Mouse (Mus musculus) liver, postnatal 0 days (tissue): ENCODE data around the gene Vstm2b. TPM values are rescaled to one million over a fixed set of nuclear protein-coding genes. Genes with fewer than 3 reads are reported as not detected.

ENCODE experiments used
- ATAC-seq: fragments of 200-750 bp; cut with Nextera tagmentation; 2 replicates; pipeline ENCODE4 v1.8.0; 2017; ENCODE audit warnings: mild to moderate bottlenecking, moderate library complexity
- DNase-seq: peaks from one replicate; pipeline ENCODE4 v3.0.0-alpha.2; 2016
- H3K27ac ChIP-seq: fragments of 300-500 bp; sonication (generic); 2 replicates; pipeline ENCODE4 v1.5.1; 2014; ENCODE audit warnings: antibody characterized with exemption, moderate library complexity, mild to moderate bottlenecking, low read depth
- H3K27me3 ChIP-seq: fragments of 300-500 bp; sonication (generic); 2 replicates; pipeline ENCODE4 v1.6.1; 2014; ENCODE audit warnings: low read length, control low read depth, mixed read lengths; ENCODE audit not compliant: insufficient read depth
- H3K36me3 ChIP-seq: fragments of 300-500 bp; sonication (generic); replicated peaks from 2 replicates; pipeline ENCODE4 v1.6.1; 2014; ENCODE audit warnings: mild to moderate bottlenecking, control low read depth, low read length, moderate library complexity, mixed read lengths; ENCODE audit not compliant: insufficient read depth
- H3K4me1 ChIP-seq: fragments of 300-500 bp; sonication (generic); 2 replicates; pipeline ENCODE4 v1.6.1; 2014; ENCODE audit warnings: antibody characterized with exemption, mild to moderate bottlenecking, control low read depth; ENCODE audit not compliant: insufficient read depth
- H3K4me2 ChIP-seq: fragments of 300-500 bp; sonication (generic); 2 replicates; pipeline ENCODE4 v1.6.1; 2014; ENCODE audit warnings: low read depth, mild to moderate bottlenecking, low read length, moderate library complexity, mixed read lengths
- H3K4me3 ChIP-seq: fragments of 300-500 bp; sonication (generic); 2 replicates; pipeline ENCODE4 v1.5.1; 2014; ENCODE audit warnings: low read depth, low read length
- H3K9ac ChIP-seq: fragments of 300-500 bp; sonication (generic); replicated peaks from 2 replicates; pipeline ENCODE4 v1.6.1; 2014; ENCODE audit warnings: mild to moderate bottlenecking, moderate library complexity
- H3K9me3 ChIP-seq: fragments of 300-500 bp; sonication (generic); 2 replicates; pipeline ENCODE4 v1.6.1; 2016; ENCODE audit warnings: mild to moderate bottlenecking, control low read depth, low read length, mixed read lengths
- CTCF ChIP-seq: sonication (generic); IDR thresholded peaks from 2 replicates; pipeline ENCODE4 v1.5.1; 2016; ENCODE audit warnings: antibody characterized with exemption, low read depth
- EP300 ChIP-seq: IDR thresholded peaks from 2 replicates; pipeline ENCODE4 v1.6.1; 2016; ENCODE audit warnings: antibody characterized with exemption, low read depth, mild to moderate bottlenecking
- WGBS: fragments of 180-500 bp; shearing (Covaris S2); extraction: QIAGEN DNeasy Blood & Tissue Kit; methylation state at CpG from one replicate; pipeline ENCODE4 v1.1.7; 2014; ENCODE audit not compliant: insufficient replicate concordance; 5-methylcytosine and 5-hydroxymethylcytosine counted together
- polyA plus RNA-seq: library from polyadenylated mRNA; unstranded; fragments of >200 nt; fragmentation: Nextera tagmentation; extraction: Ambion mirVana; gene quantifications from 2 replicates; pipeline ENCODE4 v1.2.1, GENCODE M21; 2015

Vstm2b gene
- polyA plus RNA-seq, 1 experiment from 2014 or later, result 0.14 TPM

DNA sequence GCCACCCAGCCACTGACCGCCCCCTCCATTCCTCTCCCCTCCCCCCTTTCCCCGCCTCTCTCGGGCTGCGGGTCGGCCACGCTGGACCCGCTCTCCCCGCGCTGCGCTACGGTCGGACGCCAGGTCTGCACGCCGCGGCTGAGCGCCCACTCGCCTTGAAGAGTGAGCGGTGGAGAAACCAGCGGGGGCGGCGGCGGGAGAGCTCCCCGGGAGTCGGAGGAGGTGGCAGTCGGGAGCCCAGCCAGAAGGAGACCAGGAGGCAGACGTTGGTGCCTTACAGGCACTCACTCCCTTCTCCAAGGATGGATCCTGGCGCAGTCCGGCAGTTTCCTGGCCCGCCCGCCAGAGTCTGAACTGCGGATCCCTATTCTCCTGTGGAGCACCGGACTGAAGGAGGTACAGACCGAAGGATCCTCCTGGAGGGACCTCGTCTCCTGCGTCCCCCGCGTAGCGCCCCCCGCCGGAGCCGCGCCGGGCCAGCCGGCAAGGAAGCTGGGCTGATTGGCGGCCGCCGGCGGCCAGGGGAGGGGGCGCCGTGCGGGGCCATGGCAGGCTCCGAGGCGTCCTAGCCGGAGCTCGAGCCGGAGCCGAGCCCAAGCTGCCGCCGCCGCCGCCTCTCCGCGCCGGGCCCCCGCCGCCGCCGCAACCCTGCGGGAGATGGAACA, 715 bp downstream of the Vstm2b start:
- Histone ChIP-seq H3K9me3 (no peaks in the 10 kb centered on the region), H3K4me2 (peak overlapping the region; percentile 38), H3K4me1 (no peaks in the 10 kb centered on the region), H3K9ac (no peak overlapping the region), H3K27ac (no peak overlapping the region), H3K4me3 (no peak overlapping the region; the same call in 1 of the 2 replicates), H3K27me3 (peaks cover 57% of the 10 kb centered on the region), H3K36me3 (no peaks in the 10 kb centered on the region)
- no peak for TF ChIP-seq EP300
- no peak for TF ChIP-seq CTCF
- 2% methylated on average over 37 of the region's 70 CpGs for WGBS
- no peak for ATAC-seq
- no peak for DNase-seq

DNA sequence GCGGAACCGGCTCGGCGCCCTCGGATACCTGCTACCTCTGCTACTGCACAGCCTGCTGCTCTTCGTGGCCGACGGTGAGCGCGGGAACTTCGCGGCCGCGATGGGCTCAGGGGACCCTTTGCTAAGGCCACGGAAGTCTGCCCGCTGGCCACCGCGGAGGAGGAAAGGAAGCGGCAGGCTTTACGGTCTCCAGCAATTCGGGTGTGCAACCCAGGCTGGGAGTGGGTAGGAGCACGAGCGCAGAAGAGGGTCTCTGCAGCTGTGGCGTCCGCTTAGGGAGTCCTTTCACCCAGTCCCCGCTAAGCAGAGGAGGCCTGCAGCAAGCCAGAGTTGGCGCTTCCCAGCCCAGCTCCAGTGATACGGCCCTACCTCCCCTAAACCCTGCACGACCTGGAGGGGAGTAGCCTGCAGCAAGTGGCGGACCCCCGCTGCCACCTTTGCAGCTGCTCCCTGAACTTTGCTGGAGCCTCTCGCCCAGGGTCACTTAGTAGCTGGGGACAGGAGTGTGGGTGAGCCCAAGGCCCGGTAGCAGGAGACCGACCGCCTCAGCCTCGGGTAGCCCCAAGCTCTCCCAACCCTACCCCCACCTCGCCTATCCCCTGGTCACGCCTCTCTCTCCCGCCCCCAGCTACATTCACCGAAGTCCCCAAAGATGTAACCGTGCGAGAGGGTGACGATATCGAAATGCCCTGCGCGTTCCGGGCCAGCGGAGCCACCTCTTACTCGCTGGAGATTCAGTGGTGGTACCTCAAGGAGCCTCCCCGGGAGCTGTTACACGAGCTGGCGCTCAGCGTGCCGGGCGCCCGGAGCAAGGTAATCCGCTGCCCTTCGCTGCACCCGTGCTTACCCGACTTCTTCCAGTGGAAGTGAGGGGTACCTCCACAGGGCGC, 1.5 kb downstream of the Vstm2b start:
- Histone ChIP-seq H3K4me2 (0 out of 2 replicates have a peak overlapping the region, but pooled peaks have one; percentile 38), H3K27me3 (peaks cover 57% of the 10 kb centered on the region), H3K27ac (no peak overlapping the region), H3K36me3 (no peaks in the 10 kb centered on the region), H3K4me3 (no peak overlapping the region), H3K4me1 (no peaks in the 10 kb centered on the region), H3K9me3 (no peaks in the 10 kb centered on the region), H3K9ac (no peak overlapping the region)
- TF ChIP-seq EP300, result no peak
- TF ChIP-seq CTCF, result no peak
- no peak for ATAC-seq
- no peak for DNase-seq
- 1% methylated on average over 60 of the region's 61 CpGs for WGBS

DNA sequence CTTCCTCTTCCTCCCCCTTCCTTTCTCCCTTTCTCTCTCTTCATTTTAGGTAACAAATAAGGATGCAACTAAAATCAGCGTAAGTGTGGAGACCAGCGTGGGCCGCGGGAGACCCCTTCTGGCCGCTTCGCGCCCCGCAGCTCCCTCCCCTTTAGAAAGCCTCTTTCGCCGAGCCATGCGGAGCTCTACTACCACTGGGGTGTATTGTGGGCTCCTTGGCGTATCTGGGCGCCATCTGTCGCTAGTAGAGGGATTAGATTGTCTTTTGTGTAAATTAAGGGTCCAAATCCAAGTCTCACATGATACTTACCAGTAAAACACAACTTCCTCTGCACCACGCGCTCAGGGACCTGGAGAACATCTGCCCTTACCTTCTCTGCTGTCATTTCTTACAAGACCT, 3.1 kb downstream of the Vstm2b start:
- Histone ChIP-seq H3K9me3 (no peaks in the 10 kb centered on the region), H3K4me3 (no peak overlapping the region), H3K27ac (no peak overlapping the region), H3K36me3 (no peaks in the 10 kb centered on the region), H3K27me3 (peaks cover 57% of the 10 kb centered on the region), H3K4me2 (no peak overlapping the region), H3K9ac (no peak overlapping the region), H3K4me1 (no peaks in the 10 kb centered on the region)
- TF ChIP-seq CTCF, result peak; percentile 53
- TF ChIP-seq EP300, result no peak
- DNase-seq, result no peak
- ATAC-seq, result no peak
- 3% methylated on average over 16 of the region's 16 CpGs for WGBS

DNA sequence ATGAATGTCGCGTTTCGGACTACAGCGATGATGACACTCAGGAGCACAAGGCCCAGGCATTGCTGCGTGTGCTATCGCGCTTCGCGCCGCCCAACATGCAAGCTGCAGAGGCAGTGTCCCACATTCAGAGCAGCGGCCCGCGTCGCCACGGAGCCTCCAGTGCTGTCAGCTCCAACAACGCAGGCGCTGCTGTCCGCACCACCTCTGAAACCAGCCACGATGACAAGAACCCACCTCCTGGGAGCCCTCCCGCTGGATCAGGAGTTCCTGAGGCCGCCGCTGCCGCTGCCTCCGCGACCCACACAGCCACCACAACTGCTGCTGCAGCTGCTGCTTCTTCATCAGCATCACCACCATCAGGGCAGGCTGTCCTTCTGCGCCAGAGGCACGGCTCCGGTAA, 4.4 kb downstream of the Vstm2b start:
- no peak overlapping the region for H3K27ac ChIP-seq
- no peak overlapping the region for H3K4me2 ChIP-seq
- H3K36me3 ChIP-seq, result no peaks in the 10 kb centered on the region
- DNase-seq (no peak), ATAC-seq (no peak)
- peaks cover 48% of the 10 kb centered on the region for H3K27me3 ChIP-seq
- WGBS, result 19% methylated on average over 28 of the region's 28 CpGs
- no peak overlapping the region for H3K4me3 ChIP-seq
- no peak overlapping the region for H3K9ac ChIP-seq
- H3K9me3 ChIP-seq, result no peaks in the 10 kb centered on the region
- H3K4me1 ChIP-seq, result no peaks in the 10 kb centered on the region
- no peak for TF ChIP-seq EP300
- no peak for TF ChIP-seq CTCF

DNA sequence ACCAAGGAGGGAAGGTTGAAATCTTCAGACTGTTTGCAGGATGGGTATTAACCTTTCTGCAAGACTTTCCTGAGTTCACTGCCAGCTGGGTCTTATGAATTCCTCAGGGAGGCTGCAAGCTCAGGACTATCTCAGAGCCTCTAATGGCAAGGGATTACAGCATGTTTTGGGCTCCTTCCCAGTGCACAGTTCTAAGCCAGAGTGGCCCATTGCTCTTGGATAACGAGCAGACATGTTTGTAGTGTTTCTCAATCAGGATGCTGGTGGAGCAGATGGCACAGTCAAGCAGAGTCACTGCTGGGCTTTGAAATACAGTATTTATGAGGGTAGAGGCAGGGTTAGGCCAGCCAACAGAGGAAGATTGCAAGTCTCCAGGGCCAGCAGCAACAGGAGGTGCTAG, 8.4 kb downstream of the Vstm2b start:
- DNase-seq (no peak), ATAC-seq (no peak)
- no peak for TF ChIP-seq CTCF
- TF ChIP-seq EP300, result no peak
- peaks cover 10% of the 10 kb centered on the region; the same call in 1 of the 2 replicates for H3K27me3 ChIP-seq
- 52% methylated on average over 1 of the region's 1 CpGs for WGBS
- no peaks in the 10 kb centered on the region for H3K4me1 ChIP-seq
- H3K9me3 ChIP-seq, result no peaks in the 10 kb centered on the region
- H3K9ac ChIP-seq, result no peak overlapping the region
- H3K4me3 ChIP-seq, result no peak overlapping the region
- H3K27ac ChIP-seq, result no peak overlapping the region
- no peak overlapping the region for H3K4me2 ChIP-seq
- no peaks in the 10 kb centered on the region for H3K36me3 ChIP-seq

DNA sequence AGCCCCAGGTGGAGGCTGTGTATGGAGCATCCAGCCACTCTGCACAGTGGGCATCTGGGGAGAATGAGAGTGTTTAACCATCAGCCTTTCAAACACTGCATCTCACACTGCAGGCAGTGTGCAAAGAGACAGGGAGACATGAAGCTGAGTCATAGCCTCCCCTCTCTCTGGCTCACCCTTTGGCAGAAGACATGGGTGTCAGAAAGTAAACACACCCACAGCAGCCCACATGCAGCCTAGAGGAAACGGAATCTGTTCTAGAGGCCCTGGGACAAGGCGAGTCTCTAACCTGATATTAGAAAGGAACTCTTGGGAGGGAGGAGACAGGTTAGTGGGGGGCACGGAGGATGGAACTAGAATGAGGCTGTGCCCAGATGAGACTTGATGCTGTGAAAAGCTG, 18.6 kb downstream of the Vstm2b start:
- no peak for TF ChIP-seq EP300
- no peak for TF ChIP-seq CTCF
- no peak for DNase-seq
- WGBS, result 73% methylated on average over 3 of the region's 3 CpGs
- H3K27me3 ChIP-seq, result no peaks in the 10 kb centered on the region
- H3K4me3 ChIP-seq, result no peak overlapping the region
- H3K27ac ChIP-seq, result no peak overlapping the region
- H3K36me3 ChIP-seq, result no peaks in the 10 kb centered on the region
- H3K9ac ChIP-seq, result no peak overlapping the region
- ATAC-seq, result no peak
- H3K4me2 ChIP-seq, result no peak overlapping the region
- no peaks in the 10 kb centered on the region for H3K9me3 ChIP-seq
- no peaks in the 10 kb centered on the region for H3K4me1 ChIP-seq
